Mouse (Mus musculus): ENCODE measurements around the gene Cebpb. TPM values are rescaled to one million over a fixed set of nuclear protein-coding genes. Genes with fewer than 3 reads are reported as not detected.
A peak's percentile ranks its signal among the peaks of the same experiment; 100 is the strongest.

Gene Cebpb
- polyA plus RNA-seq, 1 experiment from 2014 or later: 1.3 TPM

- H3K9ac ChIP-seq (replicated peaks; ENCODE audit: low read depth, low read length): no peak overlapping the region
- no peaks in the 10 kb centered on the region for H3K9me3 ChIP-seq (ENCODE audit: control insufficient read depth, low read depth, low read length)
- ATAC-seq (ENCODE audit: insufficient number of reproducible peaks, insufficient read depth, low FRiP score, low read depth): no peak
- no peaks in the 10 kb centered on the region for H3K4me1 ChIP-seq (ENCODE audit: control insufficient read depth, insufficient read depth, low read length)
- peaks cover 17% of the 10 kb centered on the region; the same call in 1 of the 2 replicates for H3K36me3 ChIP-seq (ENCODE audit: control insufficient read depth, insufficient read depth, low read length)
- H3K27ac ChIP-seq (ENCODE audit: low read length): no peak overlapping the region
- 57% methylated on average over 7 of the region's 7 CpGs for WGBS
- no peak overlapping the region for H3K4me2 ChIP-seq (replicated peaks; ENCODE audit: low read depth, low read length)
- H3K27me3 ChIP-seq (ENCODE audit: control insufficient read depth, insufficient read depth, low read length): no peaks in the 10 kb centered on the region
- no peak overlapping the region for H3K4me3 ChIP-seq (ENCODE audit: low read depth, low read length)
These were observed 36.0 kb upstream of the Cebpb start for GRCm38 (mm10) chr2:167652694-167653093.

GRCm38 (mm10) chr2:167654911-167655600 lies 33.7 kb upstream of the Cebpb start:
- WGBS: 84% methylated on average over 10 of the region's 10 CpGs
- Histone ChIP-seq H3K27me3 (ENCODE audit: control insufficient read depth, insufficient read depth, low read length) (no peaks in the 10 kb centered on the region), H3K9ac (replicated peaks; ENCODE audit: low read depth, low read length) (no peak overlapping the region), H3K27ac (ENCODE audit: low read length) (no peak overlapping the region), H3K4me2 (replicated peaks; ENCODE audit: low read depth, low read length) (no peak overlapping the region), H3K4me3 (ENCODE audit: low read depth, low read length) (no peak overlapping the region), H3K36me3 (ENCODE audit: control insufficient read depth, insufficient read depth, low read length) (peaks cover 20% of the 10 kb centered on the region; the same call in 1 of the 2 replicates), H3K4me1 (ENCODE audit: control insufficient read depth, insufficient read depth, low read length) (peaks cover 9% of the 10 kb centered on the region), H3K9me3 (ENCODE audit: control insufficient read depth, low read depth, low read length) (no peaks in the 10 kb centered on the region)
- no peak for ATAC-seq (ENCODE audit: insufficient number of reproducible peaks, insufficient read depth, low FRiP score, low read depth)

GRCm38 (mm10) chr2:167656629-167657478 lies 31.9 kb upstream of the Cebpb start:
- ATAC-seq (ENCODE audit: insufficient number of reproducible peaks, insufficient read depth, low FRiP score, low read depth): no peak
- WGBS: 83% methylated on average over 16 of the region's 16 CpGs
- no peak overlapping the region for H3K4me3 ChIP-seq (ENCODE audit: low read depth, low read length)
- H3K9ac ChIP-seq (replicated peaks; ENCODE audit: low read depth, low read length): no peak overlapping the region
- H3K4me1 ChIP-seq (ENCODE audit: control insufficient read depth, insufficient read depth, low read length): peaks cover 12% of the 10 kb centered on the region
- H3K9me3 ChIP-seq (ENCODE audit: control insufficient read depth, low read depth, low read length): no peaks in the 10 kb centered on the region
- no peak overlapping the region for H3K27ac ChIP-seq (ENCODE audit: low read length)
- H3K27me3 ChIP-seq (ENCODE audit: control insufficient read depth, insufficient read depth, low read length): no peaks in the 10 kb centered on the region
- H3K36me3 ChIP-seq (ENCODE audit: control insufficient read depth, insufficient read depth, low read length): peaks cover 17% of the 10 kb centered on the region; the same call in 1 of the 2 replicates
- H3K4me2 ChIP-seq (replicated peaks; ENCODE audit: low read depth, low read length): no peak overlapping the region

GRCm38 (mm10) chr2:167657973-167658372 lies 30.7 kb upstream of the Cebpb start:
- peaks cover 12% of the 10 kb centered on the region for H3K4me1 ChIP-seq (ENCODE audit: control insufficient read depth, insufficient read depth, low read length)
- 92% methylated on average over 4 of the region's 4 CpGs for WGBS
- no peak overlapping the region for H3K9ac ChIP-seq (replicated peaks; ENCODE audit: low read depth, low read length)
- peaks cover 17% of the 10 kb centered on the region; the same call in 1 of the 2 replicates for H3K36me3 ChIP-seq (ENCODE audit: control insufficient read depth, insufficient read depth, low read length)
- H3K4me3 ChIP-seq (ENCODE audit: low read depth, low read length): no peak overlapping the region
- ATAC-seq (ENCODE audit: insufficient number of reproducible peaks, insufficient read depth, low FRiP score, low read depth): no peak
- H3K9me3 ChIP-seq (ENCODE audit: control insufficient read depth, low read depth, low read length): no peaks in the 10 kb centered on the region
- no peak overlapping the region for H3K27ac ChIP-seq (ENCODE audit: low read length)
- H3K27me3 ChIP-seq (ENCODE audit: control insufficient read depth, insufficient read depth, low read length): no peaks in the 10 kb centered on the region
- no peak overlapping the region for H3K4me2 ChIP-seq (replicated peaks; ENCODE audit: low read depth, low read length)

GRCm38 (mm10) chr2:167658712-167659111 lies 30.0 kb upstream of the Cebpb start:
- WGBS: 53% methylated on average over 11 of the region's 11 CpGs
- Histone ChIP-seq H3K36me3 (ENCODE audit: control insufficient read depth, insufficient read depth, low read length) (peaks cover 11% of the 10 kb centered on the region; the same call in 1 of the 2 replicates), H3K9ac (replicated peaks; ENCODE audit: low read depth, low read length) (no peak overlapping the region), H3K4me1 (ENCODE audit: control insufficient read depth, insufficient read depth, low read length) (peaks cover 12% of the 10 kb centered on the region), H3K27me3 (ENCODE audit: control insufficient read depth, insufficient read depth, low read length) (no peaks in the 10 kb centered on the region), H3K9me3 (ENCODE audit: control insufficient read depth, low read depth, low read length) (no peaks in the 10 kb centered on the region), H3K4me2 (replicated peaks; ENCODE audit: low read depth, low read length) (peak overlapping the region; percentile 97; the same call in 1 of the 2 replicates), H3K27ac (ENCODE audit: low read length) (no peak overlapping the region), H3K4me3 (ENCODE audit: low read depth, low read length) (peak overlapping the region; percentile 3; the same call in 1 of the 2 replicates)
- ATAC-seq (ENCODE audit: insufficient number of reproducible peaks, insufficient read depth, low FRiP score, low read depth): no peak

GRCm38 (mm10) chr2:167659177-167659846 lies 29.4 kb upstream of the Cebpb start:
- Histone ChIP-seq H3K36me3 (ENCODE audit: control insufficient read depth, insufficient read depth, low read length) (peaks cover 7% of the 10 kb centered on the region; the same call in 1 of the 2 replicates), H3K4me1 (ENCODE audit: control insufficient read depth, insufficient read depth, low read length) (peaks cover 12% of the 10 kb centered on the region), H3K4me2 (replicated peaks; ENCODE audit: low read depth, low read length) (peak overlapping the region; percentile 97), H3K27me3 (ENCODE audit: control insufficient read depth, insufficient read depth, low read length) (no peaks in the 10 kb centered on the region), H3K27ac (ENCODE audit: low read length) (peak overlapping the region; percentile 16; the same call in 1 of the 2 replicates), H3K9me3 (ENCODE audit: control insufficient read depth, low read depth, low read length) (no peaks in the 10 kb centered on the region), H3K9ac (replicated peaks; ENCODE audit: low read depth, low read length) (no peak overlapping the region), H3K4me3 (ENCODE audit: low read depth, low read length) (peak overlapping the region; percentile 83)
- ATAC-seq (ENCODE audit: insufficient number of reproducible peaks, insufficient read depth, low FRiP score, low read depth): peak; percentile 46
- WGBS: 53% methylated on average over 10 of the region's 10 CpGs

GRCm38 (mm10) chr2:167659847-167660610 lies 28.7 kb upstream of the Cebpb start:
- Histone ChIP-seq H3K9ac (replicated peaks; ENCODE audit: low read depth, low read length) (peak overlapping the region; percentile 80), H3K9me3 (ENCODE audit: control insufficient read depth, low read depth, low read length) (no peaks in the 10 kb centered on the region), H3K27ac (ENCODE audit: low read length) (peak overlapping the region; percentile 40; the same call in 1 of the 2 replicates), H3K4me2 (replicated peaks; ENCODE audit: low read depth, low read length) (peak overlapping the region; percentile 97), H3K27me3 (ENCODE audit: control insufficient read depth, insufficient read depth, low read length) (no peaks in the 10 kb centered on the region), H3K4me1 (ENCODE audit: control insufficient read depth, insufficient read depth, low read length) (peaks cover 12% of the 10 kb centered on the region), H3K4me3 (ENCODE audit: low read depth, low read length) (peak overlapping the region; percentile 83), H3K36me3 (ENCODE audit: control insufficient read depth, insufficient read depth, low read length) (peaks cover 6% of the 10 kb centered on the region; the same call in 1 of the 2 replicates)
- no peak for ATAC-seq (ENCODE audit: insufficient number of reproducible peaks, insufficient read depth, low FRiP score, low read depth)
- 19% methylated on average over 13 of the region's 13 CpGs for WGBS

All from stomach, embryonic 14.5 days (tissue).